ENCODE assay signal across 9 mouse cellular contexts in genomic region chr19:30247359-30247758, GRCm38 (mm10). TPM values are rescaled to one million over a fixed set of nuclear protein-coding genes. Genes with fewer than 3 reads are reported as not detected.
A peak's percentile ranks its signal among the peaks of the same experiment; 100 is the strongest.
DNase-seq lines count a peak whose midpoint lies in the region; ATAC-seq and TF ChIP-seq lines count a peak whose summit lies in the region.
"Had no signal": no experiment of that assay in that cellular context is flagged by ENCODE, and none has a peak within 500 bp of the region (broad histone marks: within the 10 kb centered on the region; RNA-seq: fewer than 3 reads in every experiment).

No protein-coding gene starts in this region.

- no peaks in the 10 kb centered on the region for H3K4me1 ChIP-seq in heart, adult 2 months (ENCODE audit: control insufficient read depth, insufficient read depth, low read length)
- H3K4me1 ChIP-seq in heart, embryonic 12.5 days (replicated peaks) = no peaks in the 10 kb centered on the region
- H3K4me1 ChIP-seq in embryonic fibroblast, embryonic 13.5 days (ENCODE audit: control insufficient read depth, insufficient read depth, low read length) = no peaks in the 10 kb centered on the region
- H3K4me1 ChIP-seq: embryonic facial prominence, embryonic 12.5 days had no signal

- H3K79me2 ChIP-seq in heart, adult 2 months (replicated peaks; ENCODE audit: control insufficient read depth, insufficient read depth, low read length) = no peaks in the 10 kb centered on the region

- H3K9ac ChIP-seq in heart, adult 2 months (ENCODE audit: low read depth, low read length) = no peak overlapping the region
- no peak overlapping the region for H3K9ac ChIP-seq in heart, embryonic 12.5 days
- H3K9ac ChIP-seq: embryonic facial prominence, embryonic 12.5 days had no signal

- no peak for DNase-seq in heart, adult 2 months
- DNase-seq in urinary bladder, postnatal 14 days (ENCODE audit: low spot score) = peak; percentile 29
- no peak for DNase-seq in urinary bladder, postnatal 10 days (ENCODE audit: low spot score)
- DNase-seq in lung, postnatal 36 days = peak; percentile 49
- DNase-seq in gastrocnemius, postnatal 4 days (ENCODE audit: low spot score in 2 of 2) = no peak
- DNase-seq in gastrocnemius, postnatal 25 days = no peak

- no peaks in the 10 kb centered on the region for H3K9me3 ChIP-seq in heart, embryonic 12.5 days (replicated peaks)
- H3K9me3 ChIP-seq: embryonic facial prominence, embryonic 12.5 days had no signal

- no peak overlapping the region for H3K4me3 ChIP-seq in heart, adult 2 months
- H3K4me3 ChIP-seq in heart, embryonic 12.5 days = no peak overlapping the region
- no peak overlapping the region for H3K4me3 ChIP-seq in embryonic fibroblast, embryonic 13.5 days (ENCODE audit: insufficient read depth, low read length)
- H3K4me3 ChIP-seq: embryonic facial prominence, embryonic 12.5 days had no signal

- intact Hi-C loops in heart, adult 2 months (cut with DNase I) = loop anchor here (10.0 kb wide), 1 partner anchor 1507 kb away; no protein-coding TSS in a partner anchor

- TF ChIP-seq CTCF in heart, adult 2 months (IDR thresholded peaks at IDR 0.05) = peak; percentile 46
- peak; percentile 42; the same call in 1 of the 2 replicates for TF ChIP-seq CTCF in embryonic fibroblast, embryonic 13.5 days (IDR thresholded peaks at IDR 0.05; ENCODE audit: borderline replicate concordance, insufficient read depth, low read length)

- ATAC-seq in heart, embryonic 12.5 days (ENCODE audit: insufficient number of reproducible peaks, low FRiP score) = no peak

- H3K27me3 ChIP-seq in heart, adult 2 months (ENCODE audit: control insufficient read depth, insufficient read depth, low read length) = no peaks in the 10 kb centered on the region
- peaks cover 5% of the 10 kb centered on the region for H3K27me3 ChIP-seq in heart, embryonic 12.5 days (replicated peaks)
- H3K27me3 ChIP-seq: embryonic facial prominence, embryonic 12.5 days had no signal

- no peak overlapping the region for H3K4me2 ChIP-seq in heart, embryonic 12.5 days
- H3K4me2 ChIP-seq: embryonic facial prominence, embryonic 12.5 days had no signal

- no peak overlapping the region for H3K27ac ChIP-seq in heart, adult 2 months
- no peak overlapping the region for H3K27ac ChIP-seq in heart, embryonic 12.5 days (ENCODE audit: poor library complexity, severe bottlenecking)
- no peak overlapping the region for H3K27ac ChIP-seq in embryonic fibroblast, embryonic 13.5 days (ENCODE audit: insufficient read depth, low read length)
- H3K27ac ChIP-seq: embryonic facial prominence, embryonic 12.5 days had no signal

- no peak for TF ChIP-seq EP300 in heart, adult 2 months (IDR thresholded peaks at IDR 0.05; ENCODE audit: insufficient read depth, low read depth, low read length)

- no peaks in the 10 kb centered on the region for H3K36me3 ChIP-seq in heart, adult 2 months (ENCODE audit: control insufficient read depth, insufficient read depth, low read length)
- no peaks in the 10 kb centered on the region for H3K36me3 ChIP-seq in heart, embryonic 12.5 days
- H3K36me3 ChIP-seq: embryonic facial prominence, embryonic 12.5 days had no signal

- no peak for TF ChIP-seq POLR2A in heart, adult 2 months (IDR thresholded peaks at IDR 0.05; ENCODE audit: insufficient read depth, low read depth, low read length)
- no peak for TF ChIP-seq POLR2A in embryonic fibroblast, embryonic 13.5 days (IDR thresholded peaks at IDR 0.05; ENCODE audit: low read depth, low read length)

- 21% methylated on average over 11 of the region's 11 CpGs for WGBS in heart, adult 2 months
- WGBS in heart, embryonic 12.5 days = 27% methylated on average over 11 of the region's 11 CpGs

RNA-seq across cellular contexts. Expression of gene Mbl2, which starts 14.6 kb away (rescaled TPM):
- total RNA-seq in heart, adult 2 months (2021) = not detected
- polyA plus RNA-seq in heart, adult 2 months (2012; rRNA removed) = 0.67 TPM in 1 of 2 replicates, not detected in the other
- not detected in 2 replicates for polyA plus RNA-seq in heart, embryonic 12.5 days (2016; fragmentation: Nextera tagmentation; extraction: Ambion mirVana)
- not detected in 2 replicates for polyA plus RNA-seq in embryonic fibroblast, embryonic 13.5 days (2011; ENCODE audit: insufficient read length, low read depth, missing spikeins)
- under 1 TPM in 1 of 2 experiments, not detected in 1; 0.34 TPM for total RNA-seq in gastrocnemius, postnatal 4 days (2021)
- total RNA-seq in gastrocnemius, postnatal 25 days (2021) = not detected
- polyA plus RNA-seq: embryonic facial prominence, embryonic 12.5 days had no signal

Comparison
In these comparisons a context has a peak if more than half of its experiments do, and no peak if none do; other contexts are left out.
1. DNase-seq: peak in urinary bladder, postnatal 14 days (single experiment) and lung, postnatal 36 days (single experiment); none in heart, adult 2 months (0 of 2), urinary bladder, postnatal 10 days (single experiment), gastrocnemius, postnatal 4 days (0 of 2) and gastrocnemius, postnatal 25 days (single experiment).